Mouse (Mus musculus): Measurements from ENCODE around the gene Ddost.

DNA sequence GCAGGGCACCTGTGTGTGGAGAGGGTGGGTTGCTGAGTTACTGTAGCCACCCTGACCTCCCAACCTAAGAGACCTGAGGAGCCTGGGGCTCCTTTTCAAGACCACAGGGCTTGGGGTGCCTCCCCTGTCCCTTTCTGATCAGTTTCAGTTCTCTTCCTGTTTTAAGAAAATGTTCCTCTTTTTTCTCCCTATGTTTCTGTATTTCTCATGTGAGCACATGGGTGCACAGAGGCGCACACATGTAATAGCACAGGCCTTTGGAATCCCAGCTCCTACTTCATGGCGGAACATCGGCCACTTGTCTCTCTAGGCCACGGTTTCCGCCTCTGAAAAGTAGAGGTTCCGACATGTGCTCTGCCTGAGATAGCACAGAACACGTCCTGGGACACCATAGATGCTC lies 15.8 kb upstream of the Ddost start:
- no peak for TF ChIP-seq GATA1 (IDR thresholded peaks at IDR 0.05; ENCODE audit: borderline replicate concordance, low read length)
- no peak for TF ChIP-seq CTCF (IDR thresholded peaks at IDR 0.05; ENCODE audit: low read depth, low read length)
